Mouse (Mus musculus) thymus, postnatal 14 days (tissue): Measurements from ENCODE around the gene Apol7c.
"Not testable (repeated sequence)": the region's sequence is repeated elsewhere in the genome, so short reads cannot be mapped to it uniquely, and the experiment has no call there.

Source experiments
- DNase-seq: peaks from one replicate; pipeline ENCODE4 v3.0.0; 2021

Apol7c gene

DNA sequence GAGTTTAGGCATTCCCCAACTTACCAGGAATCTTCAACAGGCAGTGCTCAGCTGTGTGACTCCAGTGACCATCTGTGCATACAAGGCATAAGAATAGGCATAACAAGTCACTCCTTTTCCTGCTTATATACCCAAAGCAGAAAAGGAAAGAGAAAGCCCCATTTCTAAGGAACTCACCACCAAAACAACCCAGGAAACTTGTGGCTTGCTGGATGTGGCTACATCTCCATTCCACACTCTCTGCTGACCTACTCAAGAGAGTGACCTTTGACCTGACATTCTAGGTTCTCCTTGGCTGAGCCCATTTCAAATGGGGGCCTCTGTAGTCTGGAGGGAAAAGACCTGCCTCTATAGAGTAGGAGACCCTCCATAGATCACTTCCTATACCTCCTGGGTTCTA is at the start of gene Apol7c:
TSS of gene Apol7c (minus strand) at position 101 of the 400 bp plus-strand sequence.
- DNase-seq: no peak

DNA sequence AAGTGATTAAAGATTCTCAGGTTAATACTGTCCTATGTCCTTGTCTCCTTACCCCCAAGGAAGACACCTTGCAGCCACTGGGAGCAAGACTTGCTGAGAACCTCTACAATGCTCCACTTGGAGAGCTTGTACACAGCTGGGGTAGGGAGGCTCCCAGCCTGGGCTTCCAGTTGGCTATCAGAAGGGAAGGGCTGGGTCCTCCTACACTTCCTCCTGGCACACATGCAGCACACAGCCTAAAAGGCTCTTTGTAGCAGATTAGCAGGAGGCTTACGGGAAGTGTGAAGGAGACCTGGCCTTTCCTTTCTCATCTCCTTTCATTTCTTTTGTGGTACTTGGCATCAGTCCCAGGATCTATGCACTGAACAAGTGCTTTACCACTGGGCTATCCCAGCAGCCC is 48.6 kb upstream of the Apol7c start:
- DNase-seq: no peak

DNA sequence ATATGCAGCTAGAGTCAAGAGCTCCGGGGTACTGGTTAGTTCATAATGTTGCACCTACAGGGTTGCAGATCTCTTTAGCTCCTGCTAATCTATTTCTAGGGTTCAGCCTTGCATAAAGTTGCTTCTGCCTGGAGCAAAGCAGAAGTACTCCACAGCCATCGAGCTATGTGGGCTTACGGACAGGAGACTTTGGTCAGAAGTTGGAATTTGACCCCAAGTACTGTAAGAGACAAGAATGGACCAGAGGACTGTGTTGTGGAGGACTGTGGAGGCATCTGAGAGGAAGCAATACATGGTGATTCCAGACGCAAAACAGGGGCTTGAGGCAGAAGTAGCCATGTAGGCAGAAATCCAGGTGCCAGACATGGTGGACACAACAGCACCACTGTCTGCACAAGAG is 46.2 kb upstream of the Apol7c start:
- no peak for DNase-seq

DNA sequence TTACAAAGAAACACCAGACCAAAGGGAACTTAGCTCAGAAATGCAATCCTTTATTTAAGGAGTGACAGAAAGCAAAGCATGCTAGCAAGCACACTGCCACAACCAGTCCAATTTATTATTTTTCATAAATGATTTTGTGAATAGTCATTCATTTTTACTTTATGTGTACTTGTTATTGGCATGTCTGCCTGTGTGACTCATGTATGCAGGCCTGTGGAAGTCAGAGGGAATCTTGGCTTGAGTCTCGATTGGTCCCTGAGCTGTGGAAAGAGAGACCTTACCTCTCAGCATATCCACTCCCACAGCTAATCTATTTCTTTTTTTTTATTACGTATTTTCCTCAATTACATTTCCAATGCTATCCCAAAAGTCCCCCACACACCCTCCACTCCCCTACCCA is 45.7 kb upstream of the Apol7c start:
- DNase-seq: no peak

DNA sequence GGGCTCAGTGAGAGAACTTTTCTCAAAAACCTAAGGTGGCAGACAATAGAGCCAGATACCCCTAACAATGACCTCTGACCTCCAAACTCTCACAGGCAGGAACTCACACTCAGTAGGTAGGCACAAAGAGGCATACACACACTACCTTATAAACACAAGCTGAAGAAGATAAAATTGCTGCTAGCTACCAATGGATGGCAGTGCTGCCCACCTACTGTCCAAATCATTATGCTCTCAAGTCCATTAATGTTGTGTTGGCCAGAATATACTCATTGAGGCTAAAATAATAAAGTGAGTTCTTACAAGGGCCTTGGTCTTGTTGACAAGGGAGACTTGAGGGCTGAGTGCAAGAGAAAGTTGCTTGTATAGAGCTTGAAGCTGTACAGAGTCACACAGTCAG is 30.1 kb upstream of the Apol7c start:
- DNase-seq: no peak

DNA sequence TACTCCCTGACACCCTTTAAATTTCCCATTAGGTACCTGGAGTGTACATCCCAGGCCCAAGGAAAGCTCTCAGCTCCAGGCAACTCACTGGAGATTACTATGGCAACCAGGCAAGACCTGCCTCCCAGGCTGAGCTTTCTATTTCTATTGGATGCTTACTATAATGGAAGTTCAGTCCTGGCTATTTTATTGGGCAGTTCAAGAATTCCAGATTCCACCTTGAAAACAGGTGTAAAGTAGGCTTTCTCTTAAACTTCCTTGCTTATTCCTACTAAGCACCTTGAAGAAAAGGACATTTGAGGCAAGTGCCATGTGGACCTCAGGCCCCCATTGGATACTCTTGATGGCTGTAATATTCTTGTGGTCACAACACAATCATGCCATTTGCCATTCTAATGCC is 28.7 kb upstream of the Apol7c start, which contains the start of gene 1700025B11Rik:
TSS of gene 1700025B11Rik (minus strand) at position 101 of the 400 bp plus-strand sequence.
- DNase-seq: no peak

DNA sequence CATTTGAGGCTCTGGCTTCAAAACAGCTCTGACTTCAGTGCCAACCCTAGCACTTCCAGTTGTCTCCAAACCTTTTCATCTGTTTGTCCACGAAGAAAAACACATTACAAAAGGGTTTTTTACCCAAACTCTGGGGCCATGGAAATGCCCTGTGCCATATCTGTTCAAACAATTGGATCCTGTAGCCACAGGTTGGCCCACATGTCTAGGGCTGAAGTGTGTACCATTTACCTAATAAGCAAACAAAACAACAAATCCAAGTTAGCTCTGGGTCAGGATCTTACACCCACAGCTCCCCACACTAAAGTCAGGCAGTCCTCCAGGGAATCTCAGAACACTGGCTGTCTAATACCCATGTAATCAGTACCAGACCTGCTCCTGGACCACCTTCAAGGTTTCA is 6.1 kb upstream of the Apol7c start:
- not testable (repeated sequence) for DNase-seq

DNA sequence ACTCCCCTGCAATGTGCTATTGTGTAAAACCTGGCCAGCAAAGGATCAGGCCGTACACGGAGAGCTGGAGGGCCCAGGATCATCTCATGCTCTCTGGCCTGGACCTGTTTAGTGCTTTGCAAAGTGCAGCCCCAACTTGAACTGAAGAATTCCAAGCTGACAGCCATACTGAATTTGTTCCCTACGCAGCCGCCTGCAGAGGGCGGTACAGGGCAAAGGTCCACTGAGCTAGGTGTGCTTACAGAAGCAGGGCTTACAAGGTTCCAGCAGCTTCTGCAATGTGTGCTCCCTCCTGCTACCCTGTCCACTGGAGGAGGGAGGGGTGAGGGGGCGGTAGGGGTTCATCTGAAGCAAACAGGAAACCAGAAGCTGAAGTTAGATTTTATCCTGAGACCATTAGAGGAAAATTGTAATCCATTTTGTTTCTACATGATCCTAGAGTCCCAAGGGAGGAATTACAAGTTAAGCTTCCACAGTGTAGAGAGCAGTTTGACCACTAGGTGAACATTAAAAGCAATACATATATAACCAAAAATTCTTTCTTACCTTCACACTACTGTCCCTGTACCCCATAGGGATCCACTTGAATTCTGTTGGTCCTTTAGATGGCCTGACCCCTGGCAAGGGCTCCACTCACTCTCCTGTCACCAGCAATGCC is 9.8 kb downstream of the Apol7c start:
- peak; percentile 61 for DNase-seq

DNA sequence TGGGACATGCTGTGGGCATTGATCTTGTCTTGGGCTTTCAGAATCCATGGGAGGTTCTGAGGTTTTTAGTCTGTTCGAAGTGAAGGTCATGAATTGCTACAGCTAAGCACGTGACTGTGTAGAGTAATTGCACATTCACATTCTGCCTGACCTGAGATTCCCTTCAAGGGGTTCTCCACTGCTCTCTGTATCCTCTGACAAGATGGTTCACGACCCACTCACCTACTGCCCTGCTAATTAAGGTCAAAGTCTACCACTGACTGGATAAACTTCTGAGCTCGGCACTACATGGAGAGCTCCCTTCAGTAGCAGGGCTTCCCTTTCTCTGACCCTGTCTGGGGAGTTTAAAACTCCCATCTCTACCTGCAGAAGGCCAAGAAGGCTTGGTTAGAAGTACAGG is 12.5 kb downstream of the Apol7c start:
- not testable (repeated sequence) for DNase-seq

DNA sequence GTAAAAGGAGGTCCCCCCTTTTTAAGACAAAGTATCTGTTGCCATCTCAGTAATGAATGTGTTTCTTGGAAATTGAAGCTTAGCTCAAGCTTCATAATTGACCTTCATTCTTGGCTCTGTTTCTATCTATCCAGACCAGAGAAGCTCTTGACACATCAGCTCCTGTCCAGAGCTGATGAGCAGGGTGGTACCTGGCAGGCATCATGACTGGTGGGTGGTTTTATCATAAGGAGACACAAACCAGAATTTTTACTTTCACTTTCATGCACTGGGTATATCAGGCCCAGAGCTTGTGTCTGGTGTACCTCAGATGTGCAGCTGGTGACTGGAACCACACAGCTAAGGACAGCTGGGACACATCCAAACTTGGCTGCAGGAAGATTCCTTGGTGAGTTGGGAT is 25.1 kb downstream of the Apol7c start, which contains the start of gene Apol11a:
TSS of gene Apol11a (plus strand) at position 306 of the 400 bp plus-strand sequence.
- not testable (repeated sequence) for DNase-seq

DNA sequence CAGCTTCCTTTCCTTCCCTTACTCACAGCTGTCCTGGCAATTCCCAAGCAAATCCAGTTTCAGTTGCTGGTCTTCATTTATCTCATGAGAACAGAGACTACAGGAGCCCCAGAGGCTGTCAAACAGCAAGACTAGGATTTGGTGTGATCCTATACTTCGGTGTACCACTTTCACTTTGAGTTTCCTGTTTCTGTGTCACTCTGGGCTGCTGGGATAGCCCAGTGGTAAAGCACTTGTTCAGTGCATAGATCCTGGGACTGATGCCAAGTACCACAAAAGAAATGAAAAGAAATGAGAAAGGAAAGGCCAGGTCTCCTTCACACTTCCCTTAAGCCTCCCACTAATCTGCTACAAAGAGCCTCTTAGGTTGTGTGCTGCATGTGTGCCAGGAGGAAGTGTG is 38.4 kb downstream of the Apol7c start:
- not testable (repeated sequence) for DNase-seq

DNA sequence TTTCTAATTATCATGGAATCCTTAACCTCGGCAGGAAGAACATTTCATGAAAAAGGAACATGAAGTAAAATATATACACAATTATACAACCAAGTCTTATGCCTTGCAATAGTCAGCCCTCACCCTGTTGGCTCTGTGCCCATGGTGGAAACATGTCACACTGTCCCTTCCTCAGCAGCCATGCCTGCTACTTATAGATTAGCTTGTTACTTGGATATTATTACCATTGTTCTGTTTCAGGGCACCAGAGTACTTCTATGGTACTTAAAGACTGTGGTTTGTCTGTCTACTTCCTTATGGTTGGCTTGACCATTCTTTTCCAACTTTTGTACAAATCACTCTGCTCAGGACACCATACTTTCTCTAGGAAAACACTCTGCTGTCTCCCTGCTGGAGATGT is 39.9 kb downstream of the Apol7c start:
- DNase-seq: not testable (repeated sequence)

DNA sequence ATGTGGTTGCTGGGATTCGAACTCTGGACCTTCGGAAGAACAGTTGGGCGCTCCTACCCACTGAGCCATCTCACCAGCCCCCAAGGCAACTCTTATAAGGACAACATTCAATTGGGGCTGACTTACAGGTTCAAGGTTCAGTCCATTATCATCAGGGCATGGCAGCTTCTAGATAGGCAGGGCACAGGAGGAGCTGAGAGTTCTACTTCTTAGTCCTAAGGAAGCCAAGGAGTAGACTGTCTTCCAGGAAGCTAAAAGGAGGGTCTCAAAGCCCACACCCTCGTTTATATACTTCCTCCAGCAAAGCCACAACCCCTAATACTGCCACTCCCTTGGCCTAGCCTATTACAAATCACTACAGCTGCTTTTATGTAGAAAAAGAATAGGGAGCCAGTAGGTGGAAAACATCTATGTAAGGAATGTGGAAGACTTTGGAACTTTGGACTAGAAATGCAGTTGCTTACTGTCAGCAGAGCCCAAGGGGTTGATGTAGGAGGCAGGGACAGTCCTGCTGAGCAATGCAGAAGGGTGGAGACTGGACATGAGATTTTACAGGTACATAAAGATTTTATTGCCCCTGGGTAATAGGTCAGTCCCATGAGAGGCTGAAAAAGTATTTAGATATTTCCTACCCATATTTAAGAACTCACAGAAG is 50.8 kb downstream of the Apol7c start:
- DNase-seq: no peak

DNA sequence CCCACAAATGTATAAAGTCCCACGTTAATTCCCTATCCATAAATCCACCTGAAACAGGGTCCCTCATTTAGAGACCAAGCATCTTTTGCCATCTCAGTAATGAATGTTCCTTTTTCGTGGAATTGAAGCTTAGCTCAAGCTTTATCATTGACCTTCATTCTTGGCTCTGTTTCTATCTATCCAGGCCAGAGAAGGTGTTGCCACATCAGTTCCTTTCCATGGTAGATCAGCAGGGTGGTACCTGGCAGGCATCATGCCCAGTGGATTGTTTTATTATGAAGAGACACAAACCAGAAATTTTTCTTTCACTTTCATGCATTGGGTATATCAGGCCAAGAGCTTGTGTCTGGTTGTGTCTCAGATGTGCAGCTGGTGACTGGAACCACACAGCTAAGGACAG is 56.4 kb downstream of the Apol7c start, which contains the start of gene Apol10a:
TSS of gene Apol10a (plus strand) at position 355 of the 400 bp plus-strand sequence.
- not testable (repeated sequence) for DNase-seq
